Mouse (Mus musculus): Measurements from ENCODE around the gene Mcemp1. TPM values are rescaled to one million over a fixed set of nuclear protein-coding genes. Genes with fewer than 3 reads are reported as not detected.

The Mcemp1 gene
- 0.21 and 0.60 TPM in 2 replicates for polyA plus RNA-seq (2012; rRNA removed; ENCODE audit: low replicate concordance)

DNA sequence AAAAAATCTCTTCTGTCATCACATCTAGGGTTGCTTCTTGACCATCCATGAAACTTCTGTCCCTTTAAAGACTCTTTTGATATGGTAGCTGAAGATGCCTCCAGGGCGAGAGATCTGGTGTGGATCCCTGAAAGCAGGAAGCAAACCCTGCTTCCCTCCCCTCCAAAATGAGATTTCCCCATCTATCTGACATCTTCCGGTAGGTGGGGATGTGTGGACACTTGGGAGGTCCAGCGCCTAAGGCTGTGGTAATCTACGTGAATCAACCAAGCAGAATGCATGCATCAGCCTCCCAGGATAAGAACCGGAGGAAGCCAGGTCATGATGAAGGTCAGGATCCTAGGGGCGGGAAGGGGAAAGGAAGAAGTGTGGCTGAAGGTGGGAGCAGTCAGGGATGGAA, at the start of gene Mcemp1:
Gene Mcemp1 (plus strand): TSS at position 248 of the 400 bp plus-strand sequence.

DNA sequence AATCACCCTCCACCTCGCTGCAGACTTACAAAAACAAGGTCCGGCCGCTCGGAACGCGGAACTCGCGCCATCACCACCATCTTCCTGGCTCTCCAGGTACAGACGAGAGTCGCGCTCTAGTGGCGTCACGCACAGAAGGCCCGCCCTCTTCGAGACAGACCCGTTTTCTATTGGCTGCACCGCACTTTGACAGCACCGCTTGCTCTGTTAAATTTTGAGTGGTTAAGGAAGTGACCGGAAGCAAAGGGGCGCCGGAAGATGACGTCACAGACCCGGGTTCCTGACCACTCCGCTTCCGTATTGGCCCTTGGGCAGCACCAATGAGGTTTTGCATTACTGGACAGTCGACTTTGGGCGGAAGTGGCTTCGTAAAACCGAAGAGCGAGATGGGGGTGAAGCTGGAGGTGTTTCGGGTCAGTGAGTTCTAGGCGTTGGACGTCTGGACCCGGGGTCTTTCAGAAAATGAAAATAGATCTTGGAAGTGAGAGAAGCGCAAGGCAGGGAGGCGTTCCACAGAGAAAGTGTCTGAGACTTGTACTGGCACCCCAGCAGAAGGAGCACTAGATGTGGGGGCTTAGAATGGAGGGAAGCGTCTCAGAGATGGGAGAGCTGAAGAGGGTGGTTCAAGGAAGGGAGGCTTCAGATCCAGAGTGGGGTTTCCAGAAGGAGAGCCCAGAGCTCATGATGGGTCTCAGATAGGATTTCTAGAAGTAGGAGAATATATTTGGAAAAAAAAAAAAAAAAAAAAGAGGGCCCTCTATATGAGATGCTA, 44.2 kb upstream of the Mcemp1 start, which contains the start of the genes Xab2 and Pet100:
Gene Xab2 (minus strand): TSS at position 118 of the 772 bp plus-strand sequence.
Gene Pet100 (plus strand): TSS at position 350 of the 772 bp plus-strand sequence.

DNA sequence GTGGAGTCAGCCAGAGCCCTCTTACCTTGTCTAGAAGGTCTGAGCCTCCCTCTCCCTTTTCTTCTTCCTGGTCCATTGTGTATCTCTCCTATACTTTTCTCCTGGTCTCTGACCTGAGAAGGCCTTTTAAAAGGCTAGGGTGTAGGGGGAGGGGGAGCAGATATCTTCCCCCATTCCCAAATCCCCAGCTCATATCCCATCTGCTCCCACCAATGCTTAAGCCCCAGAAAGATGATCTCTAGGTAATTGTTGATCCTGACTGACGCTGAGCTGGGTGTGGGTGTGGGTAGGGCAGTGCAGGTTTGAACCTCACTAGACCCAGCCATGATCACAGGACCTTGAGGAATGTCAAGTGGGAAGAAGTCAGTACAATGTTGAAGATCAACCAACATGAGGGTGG, 40.1 kb upstream of the Mcemp1 start, which contains the start of gene Pcp2:
Gene Pcp2 (minus strand): TSS at position 101 of the 400 bp plus-strand sequence.

DNA sequence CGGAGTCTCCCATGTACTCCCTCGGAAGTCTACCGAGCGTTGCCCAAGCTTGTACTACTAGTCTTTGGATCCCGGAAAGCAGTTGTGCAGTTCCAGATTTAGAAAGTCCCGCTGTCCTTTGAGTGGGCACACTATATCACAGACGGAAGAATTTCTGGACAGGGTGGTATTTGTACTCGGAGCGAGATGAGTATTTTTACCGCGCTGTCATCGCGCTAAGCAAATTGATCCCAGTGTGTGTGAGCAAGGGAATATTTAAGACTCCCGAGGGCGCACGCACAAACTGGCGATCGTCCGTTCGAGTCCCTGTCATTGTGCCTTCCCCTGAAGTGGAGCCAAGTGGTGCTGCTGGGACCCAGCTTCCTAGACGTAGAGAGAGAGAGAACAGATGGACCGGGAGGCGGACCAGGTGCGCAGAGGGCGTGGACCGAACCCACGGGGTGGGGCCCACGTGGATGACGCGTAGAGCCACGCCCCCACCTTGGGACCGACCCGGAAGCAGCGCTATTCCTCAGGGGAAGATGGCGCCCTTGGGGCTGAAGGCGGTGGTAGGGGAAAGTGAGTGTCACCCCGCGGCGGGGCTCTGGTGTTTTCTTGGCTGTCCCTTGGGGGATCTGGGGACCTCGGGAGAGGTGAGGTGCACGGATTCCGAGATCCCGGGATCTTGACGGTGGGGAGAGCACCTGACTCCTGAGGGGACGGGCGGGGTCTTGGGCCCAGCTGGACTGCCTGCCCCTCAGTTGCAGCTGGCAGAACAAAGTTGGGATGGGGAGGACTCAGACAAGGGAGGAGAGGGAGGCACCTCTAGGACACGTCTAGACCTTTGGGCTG, 34.7 kb upstream of the Mcemp1 start, which contains the start of gene Stxbp2:
Gene Stxbp2 (plus strand): TSS at position 309 of the 831 bp plus-strand sequence.

DNA sequence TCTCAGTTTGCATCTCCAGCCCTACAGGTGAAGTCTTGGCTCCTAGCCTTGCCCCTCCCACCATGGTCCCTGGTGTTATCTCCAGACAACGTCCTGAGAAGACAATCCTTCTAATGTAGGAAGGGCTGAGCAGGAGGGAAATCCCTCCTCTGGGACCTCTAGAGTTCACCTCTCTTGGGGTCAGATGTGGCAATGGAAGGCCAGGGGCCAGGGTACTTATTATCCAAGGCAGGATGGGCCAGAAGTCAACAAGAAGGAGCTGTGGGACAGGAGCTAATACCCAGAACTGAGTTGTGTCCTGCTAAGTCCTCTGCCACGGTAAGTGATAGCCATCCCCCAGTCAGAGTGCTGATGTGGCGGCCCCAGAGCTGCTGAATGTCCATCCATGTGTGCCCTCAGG, 10.0 kb upstream of the Mcemp1 start, which contains the start of gene Retn:
Gene Retn (plus strand): TSS at position 245 of the 400 bp plus-strand sequence.

DNA sequence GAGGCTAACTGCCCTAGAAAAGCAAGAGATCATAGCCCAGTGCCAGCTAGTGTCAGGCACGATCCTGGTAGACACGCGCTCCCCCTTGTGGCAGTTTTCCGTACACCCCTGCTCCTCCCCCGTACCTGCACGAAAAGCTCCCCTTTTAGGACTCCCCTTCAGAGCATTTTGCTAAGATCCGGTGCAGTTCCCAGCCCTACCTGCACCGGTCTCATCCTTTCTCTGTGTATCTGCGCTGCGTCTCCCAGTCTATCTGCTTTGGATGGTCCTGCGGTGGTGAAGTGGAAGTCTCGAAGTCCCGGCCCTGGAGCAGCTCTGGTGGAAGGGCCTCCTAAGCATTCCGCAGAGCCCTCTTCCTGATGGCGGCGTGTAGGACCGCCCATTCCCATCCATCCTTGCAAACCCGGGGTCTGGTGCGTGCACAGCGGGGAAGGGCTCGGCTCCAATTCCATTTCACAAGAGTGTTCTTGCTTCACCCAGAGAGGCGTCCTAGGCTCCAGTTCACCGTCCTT, 6.5 kb downstream of the Mcemp1 start, which contains the start of gene Fcor:
Gene Fcor (minus strand): TSS at position 383 of the 512 bp plus-strand sequence.

DNA sequence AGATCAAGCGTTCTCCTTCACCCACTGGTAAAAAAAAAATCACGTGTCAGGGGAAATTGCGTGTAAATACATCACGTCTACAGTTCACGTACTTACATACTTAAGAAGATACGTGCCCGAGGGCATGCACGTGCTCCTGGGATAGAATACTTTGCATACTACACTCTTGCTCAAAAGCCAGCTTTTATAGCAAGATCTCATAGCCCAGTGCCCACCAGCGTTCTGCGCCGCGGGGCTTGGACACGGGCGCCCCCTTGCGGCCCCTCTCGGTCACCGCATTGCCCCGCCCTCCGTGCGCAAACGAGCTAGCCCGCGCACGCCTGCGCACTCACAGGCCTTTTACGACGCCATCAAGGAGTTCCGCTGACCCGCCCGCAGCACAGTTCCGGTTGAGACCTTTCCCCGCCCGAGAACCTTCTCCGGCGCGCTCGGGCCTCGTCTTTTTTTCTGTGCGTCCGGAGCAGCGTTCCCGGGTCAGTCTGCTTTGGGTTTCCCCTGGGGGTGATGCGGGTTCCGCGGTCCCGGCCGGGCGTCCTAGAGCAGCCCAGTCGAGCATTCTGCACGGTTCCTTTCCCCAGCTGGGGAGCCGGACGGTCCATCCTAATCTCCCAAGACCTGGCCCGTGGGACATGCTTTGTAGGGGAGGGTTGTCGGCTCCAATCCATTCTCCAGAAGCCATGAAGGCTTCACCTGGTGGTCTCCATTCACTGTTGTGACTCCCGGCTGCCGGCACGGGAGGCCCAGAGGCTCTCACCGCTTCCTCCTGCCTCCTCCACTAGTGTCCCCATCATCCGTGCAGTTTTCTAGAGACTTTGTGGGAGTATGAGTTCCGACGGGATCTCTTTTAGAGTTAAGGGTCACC, 10.8 kb downstream of the Mcemp1 start, which contains the start of gene Trappc5:
Gene Trappc5 (plus strand): TSS at position 169 of the 862 bp plus-strand sequence.

DNA sequence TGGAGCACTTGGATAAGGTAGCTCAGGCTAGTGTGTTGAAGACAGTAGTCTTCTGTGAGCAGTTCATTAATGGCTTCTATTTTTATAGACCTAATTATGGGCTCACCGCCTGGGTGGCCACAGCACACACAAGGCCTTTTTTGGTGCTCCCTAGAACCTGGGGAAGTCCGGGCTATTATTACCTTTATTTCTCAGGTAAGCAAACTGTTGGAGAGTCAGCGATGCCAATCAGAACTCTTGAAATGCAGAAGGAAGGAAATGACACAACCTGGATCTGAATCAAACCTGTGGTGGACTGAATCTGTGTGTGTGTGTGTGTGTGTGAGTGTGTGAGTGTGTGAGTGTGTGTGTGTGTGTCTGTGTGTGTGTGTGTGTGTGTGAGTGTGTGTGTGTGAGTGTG, 28.6 kb downstream of the Mcemp1 start, which contains the start of gene Fcer2a:
Gene Fcer2a (minus strand): TSS at position 55 of the 400 bp plus-strand sequence.

Other genes starting within 250 kb of the Mcemp1 start
- gene Pex11g, start 198.1 kb upstream of the Mcemp1 start, polyA plus RNA-seq (2012; rRNA removed; ENCODE audit: low replicate concordance), result 10.6 and 21.0 TPM in 2 replicates
- 0.08 and 0.10 TPM in 2 replicates for gene Tex45, start 194.9 kb upstream of the Mcemp1 start, polyA plus RNA-seq (2012; rRNA removed; ENCODE audit: low replicate concordance)
- 51.9 and 73.1 TPM in 2 replicates for gene Zfp358, start 172.6 kb upstream of the Mcemp1 start, polyA plus RNA-seq (2012; rRNA removed; ENCODE audit: low replicate concordance)
- 222 and 262 TPM in 2 replicates for gene Mcoln1, start 165.3 kb upstream of the Mcemp1 start, polyA plus RNA-seq (2012; rRNA removed; ENCODE audit: low replicate concordance)
- 66.4 and 94.1 TPM in 2 replicates for gene Pnpla6, start 150.4 kb upstream of the Mcemp1 start, polyA plus RNA-seq (2012; rRNA removed; ENCODE audit: low replicate concordance)
- 0.19 and 1.7 TPM in 2 replicates for gene C330021F23Rik, start 97.8 kb upstream of the Mcemp1 start, polyA plus RNA-seq (2012; rRNA removed; ENCODE audit: low replicate concordance)
- gene Camsap3, start 78.5 kb upstream of the Mcemp1 start, polyA plus RNA-seq (2012; rRNA removed; ENCODE audit: low replicate concordance), result 11.1 and 12.0 TPM in 2 replicates
- gene Xab2, start 44.4 kb upstream of the Mcemp1 start, polyA plus RNA-seq (2012; rRNA removed; ENCODE audit: low replicate concordance), result 54.1 and 73.9 TPM in 2 replicates
- 9.2 and 12.6 TPM in 2 replicates for gene Pet100, start 44.2 kb upstream of the Mcemp1 start, polyA plus RNA-seq (2012; rRNA removed; ENCODE audit: low replicate concordance)
- 0.07 TPM in 1 of 2 replicates, not detected in the other for gene Pcp2, start 40.2 kb upstream of the Mcemp1 start, polyA plus RNA-seq (2012; rRNA removed; ENCODE audit: low replicate concordance)
- 75.2 and 95.5 TPM in 2 replicates for gene Stxbp2, start 34.8 kb upstream of the Mcemp1 start, polyA plus RNA-seq (2012; rRNA removed; ENCODE audit: low replicate concordance)
- 1,062 and 2,972 TPM in 2 replicates for gene Retn, start 10.0 kb upstream of the Mcemp1 start, polyA plus RNA-seq (2012; rRNA removed; ENCODE audit: low replicate concordance)
- 158 and 268 TPM in 2 replicates for gene Fcor, start 6.6 kb downstream of the Mcemp1 start, polyA plus RNA-seq (2012; rRNA removed; ENCODE audit: low replicate concordance)
- gene Trappc5, start 10.5 kb downstream of the Mcemp1 start, polyA plus RNA-seq (2012; rRNA removed; ENCODE audit: low replicate concordance), result 34.3 and 36.5 TPM in 2 replicates
- gene Fcer2a, start 28.4 kb downstream of the Mcemp1 start, polyA plus RNA-seq (2012; rRNA removed; ENCODE audit: low replicate concordance), result 0.36 TPM in 1 of 2 replicates, not detected in the other
- 0.23 and 0.42 TPM in 2 replicates for gene Clec4g, start 54.9 kb downstream of the Mcemp1 start, polyA plus RNA-seq (2012; rRNA removed; ENCODE audit: low replicate concordance)
- gene Cd209a, start 83.2 kb downstream of the Mcemp1 start, polyA plus RNA-seq (2012; rRNA removed; ENCODE audit: low replicate concordance), result 5.6 TPM in 2 replicates
- gene Cd209e, start 188.6 kb downstream of the Mcemp1 start, polyA plus RNA-seq (2012; rRNA removed; ENCODE audit: low replicate concordance), result 0.20 and 0.28 TPM in 2 replicates
- gene Cd209d, start 212.8 kb downstream of the Mcemp1 start, polyA plus RNA-seq (2012; rRNA removed; ENCODE audit: low replicate concordance), result 10.1 and 14.4 TPM in 2 replicates